16 mouse cellular contexts compared by ENCODE assay signal in the genomic region with DNA sequence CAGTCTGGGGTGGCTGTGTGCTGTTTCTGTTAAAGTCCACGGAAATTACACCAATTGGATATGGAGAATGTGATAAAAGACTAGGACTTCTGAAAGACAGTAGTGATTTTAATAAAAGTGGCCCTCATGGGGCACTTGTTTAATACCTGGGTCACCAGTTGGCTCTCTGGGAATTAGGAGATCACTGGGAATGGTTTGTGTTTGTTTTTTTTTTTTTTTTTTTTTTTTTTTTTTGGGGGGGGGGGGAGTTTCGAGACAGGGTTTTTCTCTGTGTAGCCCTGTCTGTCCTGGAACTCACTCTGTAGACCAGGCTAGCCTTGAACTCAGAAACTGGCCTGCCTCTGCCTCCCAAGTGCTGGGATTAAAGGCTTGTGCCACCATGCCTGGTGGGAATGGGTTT. TPM values are rescaled to one million over a fixed set of nuclear protein-coding genes. Genes with fewer than 3 reads are reported as not detected.
DNase-seq lines count a peak whose midpoint lies in the region; ATAC-seq and TF ChIP-seq lines count a peak whose summit lies in the region.
"Had no signal": no experiment of that assay in that cellular context is flagged by ENCODE, and none has a peak within 500 bp of the region (broad histone marks: within the 10 kb centered on the region; RNA-seq: fewer than 3 reads in every experiment).

No protein-coding gene starts in this region.

- TF ChIP-seq CTCF in MEL (IDR thresholded peaks at IDR 0.05 in 2 of 3, conservative IDR thresholded peaks at IDR 0.05 in 1 of 3; ENCODE audit: control insufficient read depth in 1 of 3, insufficient read depth in 1 of 3, low read depth in 2 of 3, low read length in 3 of 3, poor library complexity in 1 of 3, severe bottlenecking in 1 of 3), result no peak

- no peaks in the 10 kb centered on the region for H3K79me2 ChIP-seq in MEL (ENCODE audit: control insufficient read depth, insufficient read depth, low read length, poor library complexity)

- H3K4me1 ChIP-seq in heart, embryonic 15.5 days (replicated peaks), result no peaks in the 10 kb centered on the region
- no peaks in the 10 kb centered on the region for H3K4me1 ChIP-seq in limb, embryonic 15.5 days
- H3K4me1 ChIP-seq in limb, embryonic 10.5 days, result no peaks in the 10 kb centered on the region
- no peaks in the 10 kb centered on the region for H3K4me1 ChIP-seq in MEL (ENCODE audit: control insufficient read depth in 1 of 2, insufficient read depth in 2 of 2, low read length in 2 of 2)
- peaks cover 26% of the 10 kb centered on the region for H3K4me1 ChIP-seq in liver, embryonic 12.5 days
- H3K4me1 ChIP-seq: embryonic facial prominence, embryonic 15.5 days; forebrain, embryonic 15.5 days; midbrain, embryonic 10.5 days had no signal

- no peaks in the 10 kb centered on the region; the same call in 1 of the 2 replicates for H3K9me3 ChIP-seq in heart, embryonic 15.5 days (replicated peaks)
- H3K9me3 ChIP-seq in limb, embryonic 15.5 days, result no peaks in the 10 kb centered on the region
- H3K9me3 ChIP-seq in limb, embryonic 10.5 days (replicated peaks), result no peaks in the 10 kb centered on the region
- H3K9me3 ChIP-seq in MEL (replicated peaks; ENCODE audit: insufficient read depth, low read length), result no peaks in the 10 kb centered on the region
- no peaks in the 10 kb centered on the region for H3K9me3 ChIP-seq in liver, embryonic 12.5 days (replicated peaks)
- H3K9me3 ChIP-seq: embryonic facial prominence, embryonic 15.5 days; forebrain, embryonic 15.5 days; midbrain, embryonic 10.5 days had no signal

- no peak for ATAC-seq in heart, embryonic 15.5 days (replicated peaks; ENCODE audit: insufficient number of reproducible peaks, insufficient read depth, low FRiP score, low read depth)
- no peak for ATAC-seq in limb, embryonic 15.5 days (ENCODE audit: insufficient number of reproducible peaks, low FRiP score, low TSS enrichment, low read depth)
- ATAC-seq in liver, embryonic 12.5 days, result no peak
- ATAC-seq: CD4-positive, CD25-positive, alpha-beta regulatory T cell, adult 4 months; forebrain, embryonic 15.5 days had no signal

- TF ChIP-seq EP300 in MEL (IDR thresholded peaks at IDR 0.05; ENCODE audit: low read depth in 1 of 2, low read length in 2 of 2), result no peak

- peaks cover 78% of the 10 kb centered on the region for H3K36me3 ChIP-seq in heart, embryonic 15.5 days
- peaks cover 90% of the 10 kb centered on the region for H3K36me3 ChIP-seq in limb, embryonic 15.5 days
- peaks cover 97% of the 10 kb centered on the region for H3K36me3 ChIP-seq in limb, embryonic 10.5 days
- H3K36me3 ChIP-seq in MEL (ENCODE audit: control insufficient read depth in 1 of 2, insufficient read depth in 2 of 2, low read length in 2 of 2), result peaks cover 21 to 34% of the 10 kb centered on the region in 2 experiments
- peaks cover 95% of the 10 kb centered on the region for H3K36me3 ChIP-seq in liver, embryonic 12.5 days

- no peaks in the 10 kb centered on the region for H3K27me3 ChIP-seq in heart, embryonic 15.5 days
- H3K27me3 ChIP-seq in limb, embryonic 15.5 days, result no peaks in the 10 kb centered on the region
- no peaks in the 10 kb centered on the region for H3K27me3 ChIP-seq in limb, embryonic 10.5 days (ENCODE audit: low read depth, poor library complexity, severe bottlenecking)
- no peaks in the 10 kb centered on the region for H3K27me3 ChIP-seq in MEL (ENCODE audit: control insufficient read depth in 1 of 2, insufficient read depth in 2 of 2, low read length in 2 of 2)
- H3K27me3 ChIP-seq in liver, embryonic 12.5 days (replicated peaks), result no peaks in the 10 kb centered on the region
- H3K27me3 ChIP-seq: embryonic facial prominence, embryonic 15.5 days; forebrain, embryonic 15.5 days had no signal

- no peak overlapping the region for H3K4me3 ChIP-seq in heart, embryonic 15.5 days
- H3K4me3 ChIP-seq in limb, embryonic 15.5 days, result no peak overlapping the region
- H3K4me3 ChIP-seq in limb, embryonic 10.5 days, result no peak overlapping the region
- H3K4me3 ChIP-seq in MEL (ENCODE audit: control insufficient read depth in 1 of 2, insufficient read depth in 1 of 2, low read depth in 2 of 2, low read length in 2 of 2), result no peak overlapping the region
- no peak overlapping the region for H3K4me3 ChIP-seq in liver, embryonic 12.5 days
- H3K4me3 ChIP-seq: embryonic facial prominence, embryonic 15.5 days; forebrain, embryonic 15.5 days; midbrain, embryonic 10.5 days; myocyte had no signal

- no peak for DNase-seq in heart, adult 9 months (ENCODE audit: low spot score in 2 of 2)
- no peak for DNase-seq in limb, embryonic 10.5 days (ENCODE audit: low spot score)
- no peak for DNase-seq in MEL (ENCODE audit: low read depth, low spot score)
- no peak for DNase-seq in cerebellum, adult 11-12 months
- DNase-seq: adrenal gland, postnatal 10 days; layer of hippocampus, postnatal 36 days; right cerebral cortex, postnatal 25 days had no signal

- no peak for TF ChIP-seq POLR2A in MEL (IDR thresholded peaks at IDR 0.05; ENCODE audit: control insufficient read depth in 1 of 2, insufficient read depth in 1 of 2, low read depth in 1 of 2, low read length in 2 of 2, poor library complexity in 1 of 2)

- peak overlapping the region; percentile 78 for H3K27ac ChIP-seq in heart, embryonic 15.5 days
- 0 out of 2 replicates have a peak overlapping the region, but pooled peaks have one; percentile 5 for H3K27ac ChIP-seq in limb, embryonic 15.5 days
- H3K27ac ChIP-seq in limb, embryonic 10.5 days, result no peak overlapping the region
- H3K27ac ChIP-seq in MEL (ENCODE audit: control insufficient read depth, low read depth, low read length), result no peak overlapping the region
- peak overlapping the region; percentile 37 for H3K27ac ChIP-seq in liver, embryonic 12.5 days
- H3K27ac ChIP-seq: embryonic facial prominence, embryonic 15.5 days; forebrain, embryonic 15.5 days; midbrain, embryonic 10.5 days had no signal

- H3K9ac ChIP-seq in heart, embryonic 15.5 days, result no peak overlapping the region
- no peak overlapping the region for H3K9ac ChIP-seq in limb, embryonic 15.5 days
- H3K9ac ChIP-seq in MEL (ENCODE audit: control insufficient read depth, low read depth, low read length, poor library complexity, severe bottlenecking), result no peak overlapping the region
- no peak overlapping the region for H3K9ac ChIP-seq in liver, embryonic 12.5 days
- H3K9ac ChIP-seq: embryonic facial prominence, embryonic 15.5 days; forebrain, embryonic 15.5 days had no signal

- TF ChIP-seq RAD21 in MEL (IDR thresholded peaks at IDR 0.05; ENCODE audit: low read depth, low read length), result no peak

- H3K4me2 ChIP-seq in heart, embryonic 15.5 days, result no peak overlapping the region
- no peak overlapping the region for H3K4me2 ChIP-seq in limb, embryonic 15.5 days
- H3K4me2 ChIP-seq in liver, embryonic 12.5 days, result no peak overlapping the region
- H3K4me2 ChIP-seq: embryonic facial prominence, embryonic 15.5 days; forebrain, embryonic 15.5 days had no signal

- WGBS in heart, embryonic 15.5 days, result 67% methylated on average over 1 of the region's 2 CpGs
- 71% methylated on average over 2 of the region's 2 CpGs for WGBS in limb, embryonic 15.5 days
- WGBS in limb, embryonic 10.5 days, result 81% methylated on average over 2 of the region's 2 CpGs
- WGBS in liver, embryonic 12.5 days (ENCODE audit: insufficient replicate concordance), result 65% methylated on average over 2 of the region's 2 CpGs

RNA-seq across cellular contexts. Expression of a gene that starts 18.7 kb away (rescaled TPM):
- 583 and 597 TPM in 2 replicates for polyA plus RNA-seq in heart, embryonic 15.5 days (2015; fragmentation: Nextera tagmentation; extraction: Ambion mirVana)
- polyA plus RNA-seq in limb, embryonic 15.5 days (2015; fragmentation: Nextera tagmentation; extraction: Ambion mirVana), result 488 and 527 TPM in 2 replicates
- polyA plus RNA-seq in limb, embryonic 10.5 days (2016; fragmentation: Nextera tagmentation; extraction: Ambion mirVana), result 1,026 and 1,071 TPM in 2 replicates
- 979 and 1,115 TPM in 2 replicates for total RNA-seq in MEL (2012; rRNA removed)
- polyA plus RNA-seq in MEL (2012; ENCODE audit: insufficient read depth in 1 of 2, insufficient read length in 2 of 2, low read depth in 1 of 2, low replicate concordance in 2 of 2, missing spikeins in 1 of 2), result 1,000 to 10,000 TPM; 2,172 to 2,666 TPM
- polyA plus RNA-seq in liver, embryonic 12.5 days (2016; fragmentation: Nextera tagmentation; extraction: Ambion mirVana), result 699 and 700 TPM in 2 replicates

RNA-seq across cellular contexts. Expression of a gene that starts 20.5 kb away (rescaled TPM):
- polyA plus RNA-seq in heart, embryonic 15.5 days (2015; fragmentation: Nextera tagmentation; extraction: Ambion mirVana), result 0.23 TPM in 1 of 2 replicates, not detected in the other
- polyA plus RNA-seq in limb, embryonic 15.5 days (2015; fragmentation: Nextera tagmentation; extraction: Ambion mirVana), result 0.05 and 0.12 TPM in 2 replicates
- not detected in 2 replicates for polyA plus RNA-seq in limb, embryonic 10.5 days (2016; fragmentation: Nextera tagmentation; extraction: Ambion mirVana)
- total RNA-seq in MEL (2012; rRNA removed), result not detected in 2 replicates
- not detected for polyA plus RNA-seq in MEL (2012; ENCODE audit: insufficient read depth in 1 of 2, insufficient read length in 2 of 2, low read depth in 1 of 2, low replicate concordance in 2 of 2, missing spikeins in 1 of 2)
- polyA plus RNA-seq in liver, embryonic 12.5 days (2016; fragmentation: Nextera tagmentation; extraction: Ambion mirVana), result not detected in 2 replicates
- total RNA-seq: common myeloid progenitor, adult 5-6 weeks had no signal
- polyA plus RNA-seq: CD4-positive, CD25-positive, alpha-beta regulatory T cell, adult 4 months had no signal

RNA-seq across cellular contexts. Expression of a gene that starts 43.0 kb away (rescaled TPM):
- polyA plus RNA-seq in heart, embryonic 15.5 days (2015; fragmentation: Nextera tagmentation; extraction: Ambion mirVana), result 29.1 and 35.4 TPM in 2 replicates
- polyA plus RNA-seq in limb, embryonic 15.5 days (2015; fragmentation: Nextera tagmentation; extraction: Ambion mirVana), result 83.6 and 86.7 TPM in 2 replicates
- polyA plus RNA-seq in limb, embryonic 10.5 days (2016; fragmentation: Nextera tagmentation; extraction: Ambion mirVana), result 12.7 and 16.0 TPM in 2 replicates
- total RNA-seq in MEL (2012; rRNA removed), result 12.9 and 15.7 TPM in 2 replicates
- 10 to 100 TPM in 1 of 2 experiments, not detected in 1; 30.2 TPM for polyA plus RNA-seq in MEL (2012; ENCODE audit: insufficient read depth in 1 of 2, insufficient read length in 2 of 2, low read depth in 1 of 2, low replicate concordance in 2 of 2, missing spikeins in 1 of 2)
- 9.7 and 11.4 TPM in 2 replicates for polyA plus RNA-seq in liver, embryonic 12.5 days (2016; fragmentation: Nextera tagmentation; extraction: Ambion mirVana)

RNA-seq across cellular contexts. Expression of a gene that starts 43.2 kb away (rescaled TPM):
- polyA plus RNA-seq in heart, embryonic 15.5 days (2015; fragmentation: Nextera tagmentation; extraction: Ambion mirVana), result 23.9 and 24.4 TPM in 2 replicates
- 35.3 and 35.4 TPM in 2 replicates for polyA plus RNA-seq in limb, embryonic 15.5 days (2015; fragmentation: Nextera tagmentation; extraction: Ambion mirVana)
- polyA plus RNA-seq in limb, embryonic 10.5 days (2016; fragmentation: Nextera tagmentation; extraction: Ambion mirVana), result 38.1 and 43.3 TPM in 2 replicates
- 12.3 and 12.8 TPM in 2 replicates for total RNA-seq in MEL (2012; rRNA removed)
- 10 to 100 TPM in 1 of 2 experiments, not detected in 1; 24.9 TPM for polyA plus RNA-seq in MEL (2012; ENCODE audit: insufficient read depth in 1 of 2, insufficient read length in 2 of 2, low read depth in 1 of 2, low replicate concordance in 2 of 2, missing spikeins in 1 of 2)
- polyA plus RNA-seq in liver, embryonic 12.5 days (2016; fragmentation: Nextera tagmentation; extraction: Ambion mirVana), result 18.1 and 19.6 TPM in 2 replicates

RNA-seq across cellular contexts. Expression of a gene that starts 44.6 kb away (rescaled TPM):
- 38.1 and 41.9 TPM in 2 replicates for polyA plus RNA-seq in heart, embryonic 15.5 days (2015; fragmentation: Nextera tagmentation; extraction: Ambion mirVana)
- polyA plus RNA-seq in limb, embryonic 15.5 days (2015; fragmentation: Nextera tagmentation; extraction: Ambion mirVana), result 72.6 and 74.8 TPM in 2 replicates
- polyA plus RNA-seq in limb, embryonic 10.5 days (2016; fragmentation: Nextera tagmentation; extraction: Ambion mirVana), result 152 and 173 TPM in 2 replicates
- 211 and 246 TPM in 2 replicates for total RNA-seq in MEL (2012; rRNA removed)
- 100 to 1,000 TPM; 140 to 199 TPM for polyA plus RNA-seq in MEL (2012; ENCODE audit: insufficient read depth in 1 of 2, insufficient read length in 2 of 2, low read depth in 1 of 2, low replicate concordance in 2 of 2, missing spikeins in 1 of 2)
- polyA plus RNA-seq in liver, embryonic 12.5 days (2016; fragmentation: Nextera tagmentation; extraction: Ambion mirVana), result 88.1 and 93.4 TPM in 2 replicates

Comparison
In these comparisons a context has a peak if more than half of its experiments do, and no peak if none do; other contexts are left out.
1. H3K27ac ChIP-seq: peak in heart, embryonic 15.5 days (single experiment), limb, embryonic 15.5 days (single experiment) and liver, embryonic 12.5 days (single experiment); none in limb, embryonic 10.5 days (single experiment) and MEL (single experiment).